Mouse (Mus musculus) spleen, adult 2 months (tissue): ENCODE results near the gene Mpo. TPM values are rescaled to one million over a fixed set of nuclear protein-coding genes. Genes with fewer than 3 reads are reported as not detected.
A peak's percentile ranks its signal among the peaks of the same experiment; 100 is the strongest.

Experiments used
- DNase-seq, 2 experiments: peaks; one replicate each; pipeline versions ENCODE4 v3.0.0 to v3.0.0-alpha.2; 2012 to 2021; ENCODE audit warnings: low spot score in 2 of 2, low read depth in 1 of 2
- H3K27ac ChIP-seq: fragments of 200-500 bp; 2 replicates; pipeline ENCODE4 v1.5.1; 2012; ENCODE audit warnings: low read length, inconsistent platforms; ENCODE audit not compliant: insufficient read depth
- H3K27me3 ChIP-seq: fragments of 200-500 bp; 2 replicates; pipeline ENCODE4 v1.6.1; 2012; ENCODE audit warnings: mild to moderate bottlenecking, moderate library complexity, low read length, inconsistent platforms; ENCODE audit not compliant: control insufficient read depth, insufficient read depth
- H3K36me3 ChIP-seq: fragments of 200-500 bp; 2 replicates; pipeline ENCODE4 v1.6.1; 2012; ENCODE audit warnings: mild to moderate bottlenecking, low read length, inconsistent platforms; ENCODE audit not compliant: control insufficient read depth, insufficient read depth
- H3K4me1 ChIP-seq: fragments of 200-500 bp; 2 replicates; pipeline ENCODE4 v1.6.1; 2011; ENCODE audit warnings: inconsistent platforms; ENCODE audit not compliant: control insufficient read depth, insufficient read depth, insufficient read length
- H3K4me3 ChIP-seq: fragments of 200-500 bp; 2 replicates; pipeline ENCODE4 v1.5.1; 2011; ENCODE audit warnings: mild to moderate bottlenecking, inconsistent platforms; ENCODE audit not compliant: insufficient read depth, insufficient read length; ENCODE audit errors: extremely low read depth
- CTCF ChIP-seq: fragments of 200-500 bp; IDR thresholded peaks from 2 replicates; pipeline ENCODE4 v1.5.1; 2011; ENCODE audit warnings: mild to moderate bottlenecking, inconsistent platforms; ENCODE audit not compliant: insufficient read depth, insufficient read length, insufficient replicate concordance; ENCODE audit errors: extremely low read depth
- POLR2A ChIP-seq: fragments of 200-500 bp; IDR thresholded peaks from 2 replicates; pipeline ENCODE4 v1.6.1; 2011; ENCODE audit warnings: low read depth, low read length, inconsistent platforms
- WGBS: fragments of 180-500 bp; shearing (Covaris S2); methylation state at CpG from one replicate; pipeline ENCODE4 v1.1.7; 2018; 5-methylcytosine and 5-hydroxymethylcytosine counted together
- polyA plus RNA-seq: library from polyadenylated mRNA; depleted of rRNA; stranded (reverse); fragments of >200 nt; gene quantifications from 2 replicates; pipeline ENCODE4 v1.2.3, GENCODE M21; 2012

Mpo gene
- polyA plus RNA-seq, 1 experiment, result 21.9 TPM

DNA sequence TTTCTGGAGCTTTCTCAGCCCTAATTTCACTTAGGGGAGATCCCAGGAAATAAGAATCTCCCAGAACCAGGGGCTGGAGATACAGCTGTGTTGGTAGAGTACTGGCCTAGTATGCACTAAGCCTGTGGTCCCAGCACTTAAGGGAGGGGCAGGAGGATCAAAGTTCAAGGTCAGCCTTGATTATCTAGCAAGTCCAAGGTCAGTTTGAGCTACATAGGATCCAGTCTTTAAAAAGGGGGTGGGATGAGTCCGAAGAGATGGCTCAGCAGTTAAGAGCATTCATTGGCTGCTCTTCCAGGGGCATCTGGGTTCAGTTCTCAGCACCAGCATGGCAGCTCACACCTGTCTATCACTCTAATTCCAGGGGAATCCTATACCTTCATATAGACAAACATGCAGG is 41.1 kb upstream of the Mpo start:
- peak overlapping the region; percentile 98 for H3K27ac ChIP-seq
- WGBS, result 36% methylated on average over 1 of the region's 1 CpGs
- H3K27me3 ChIP-seq, result no peaks in the 10 kb centered on the region
- peaks cover 12% of the 10 kb centered on the region for H3K36me3 ChIP-seq
- TF ChIP-seq POLR2A (no peak), CTCF (no peak)
- H3K4me3 ChIP-seq, result peak overlapping the region; percentile 60; the same call in 1 of the 2 replicates
- H3K4me1 ChIP-seq, result peaks cover 31% of the 10 kb centered on the region; the same call in 1 of the 2 replicates
- DNase-seq, result no peak

GRCm38 (mm10) chr11:87753255-87753654 is 40.1 kb upstream of the Mpo start:
- H3K4me1 ChIP-seq, result peaks cover 23% of the 10 kb centered on the region; the same call in 1 of the 2 replicates
- H3K27ac ChIP-seq, result peak overlapping the region; percentile 98
- H3K4me3 ChIP-seq, result peak overlapping the region; percentile 70; the same call in 1 of the 2 replicates
- no peak for DNase-seq
- no peaks in the 10 kb centered on the region for H3K27me3 ChIP-seq
- H3K36me3 ChIP-seq, result peaks cover 18% of the 10 kb centered on the region
- WGBS, result 18% methylated on average over 8 of the region's 8 CpGs
- TF ChIP-seq CTCF (no peak), POLR2A (no peak)

DNA sequence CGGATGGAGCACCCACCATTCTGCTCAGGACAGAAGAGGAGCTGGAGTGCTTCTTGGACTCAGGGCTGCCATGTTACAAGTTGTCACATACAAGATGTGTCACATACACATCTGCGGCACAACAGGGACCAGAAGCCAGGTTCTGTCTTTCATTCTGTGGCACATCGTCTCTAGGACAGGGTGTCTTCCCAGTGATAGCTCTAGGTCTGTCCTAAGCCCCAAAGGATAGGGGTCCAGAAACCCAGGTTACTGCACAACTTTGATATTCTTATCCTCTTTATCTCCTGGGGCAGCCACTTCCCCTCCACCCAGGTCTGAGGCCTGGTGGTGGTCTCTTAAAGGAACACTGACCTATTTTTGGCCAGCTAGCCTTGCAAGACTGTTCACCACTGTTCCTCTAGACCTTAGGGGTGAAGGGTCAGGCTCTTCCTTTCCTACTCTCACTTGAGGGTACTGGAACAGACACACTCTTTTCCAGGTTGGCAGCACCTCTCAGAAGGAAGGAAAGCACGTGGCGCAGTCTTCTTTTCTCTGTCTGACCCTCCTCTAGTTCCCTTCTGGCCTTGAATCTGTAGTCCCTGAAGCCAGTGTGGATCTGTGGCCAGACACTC is 39.4 kb upstream of the Mpo start:
- Histone ChIP-seq H3K27me3 (no peaks in the 10 kb centered on the region), H3K4me1 (peaks cover 22% of the 10 kb centered on the region; the same call in 1 of the 2 replicates), H3K27ac (peak overlapping the region; percentile 98), H3K4me3 (peak overlapping the region; percentile 70), H3K36me3 (peaks cover 18% of the 10 kb centered on the region)
- TF ChIP-seq CTCF (no peak), POLR2A (no peak)
- WGBS, result 13% methylated on average over 5 of the region's 5 CpGs
- no peak for DNase-seq

DNA sequence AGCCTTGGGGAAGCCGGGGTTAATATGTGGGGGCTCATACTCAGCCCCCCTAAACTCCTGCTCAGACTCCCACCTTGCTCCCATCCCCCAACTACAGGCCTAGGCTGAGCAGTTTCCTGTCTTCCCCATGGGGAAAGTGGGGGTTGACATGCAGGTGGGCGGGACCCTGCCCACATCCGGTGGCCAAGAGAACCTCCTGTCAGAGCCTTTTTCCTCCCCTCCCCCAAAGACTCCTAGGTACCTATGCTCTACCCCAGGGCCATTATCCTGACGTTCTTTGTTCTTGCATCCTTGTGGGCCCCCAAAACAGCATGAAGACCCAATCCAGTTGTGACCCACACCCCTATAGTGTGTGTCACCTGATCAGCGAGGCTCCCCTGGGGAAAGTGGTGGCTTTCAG is 38.8 kb upstream of the Mpo start:
- H3K4me3 ChIP-seq, result peak overlapping the region; percentile 70
- H3K4me1 ChIP-seq, result peaks cover 22% of the 10 kb centered on the region; the same call in 1 of the 2 replicates
- 7% methylated on average over 5 of the region's 5 CpGs for WGBS

DNA sequence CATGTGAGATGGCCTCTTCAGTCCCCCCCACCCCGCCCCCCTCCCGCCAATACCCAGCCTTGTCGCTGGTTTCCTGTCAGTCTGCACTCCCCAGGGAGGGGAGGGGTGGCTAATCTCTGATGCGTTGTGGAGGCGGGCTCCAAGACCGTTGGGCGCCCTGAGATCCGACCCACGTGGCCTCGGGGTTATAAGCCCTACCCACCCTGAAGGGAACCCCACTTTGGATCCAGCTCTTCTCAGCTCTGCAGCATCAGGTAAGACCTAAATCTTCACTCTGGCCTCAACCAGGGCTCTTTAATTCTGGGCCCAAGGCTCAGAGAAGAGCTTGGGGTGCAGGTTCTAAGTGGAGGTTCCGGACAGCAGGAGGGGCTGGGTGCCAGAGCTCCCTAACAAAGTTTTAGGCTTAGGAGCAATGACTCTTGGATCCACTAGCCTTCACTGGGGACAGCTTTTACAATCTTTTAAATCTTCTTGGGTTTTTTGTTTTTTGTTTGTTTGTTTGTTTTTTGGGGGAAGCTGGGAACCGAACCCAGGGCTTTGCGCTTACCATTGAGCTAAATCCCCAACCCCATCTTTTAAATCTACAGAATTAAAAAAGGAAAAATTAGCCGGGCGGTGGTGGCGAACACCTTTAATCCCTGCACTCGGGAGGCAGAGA is 37.9 kb upstream of the Mpo start:
- Histone ChIP-seq H3K36me3 (peaks cover 18% of the 10 kb centered on the region), H3K27me3 (no peaks in the 10 kb centered on the region), H3K4me1 (peaks cover 21% of the 10 kb centered on the region; the same call in 1 of the 2 replicates), H3K4me3 (peak overlapping the region; percentile 85), H3K27ac (peak overlapping the region; percentile 98)
- TF ChIP-seq POLR2A (peak; percentile 99), CTCF (no peak)
- peak; percentile 98 to 99 for DNase-seq
- 3% methylated on average over 17 of the region's 17 CpGs for WGBS

More for the DNA sequence above, 38.8 kb upstream of the Mpo start:
- peak; percentile 87 to 91 for DNase-seq
- no peak for TF ChIP-seq CTCF
- H3K36me3 ChIP-seq, result peaks cover 18% of the 10 kb centered on the region
- no peaks in the 10 kb centered on the region for H3K27me3 ChIP-seq
- H3K27ac ChIP-seq, result peak overlapping the region; percentile 98

DNA sequence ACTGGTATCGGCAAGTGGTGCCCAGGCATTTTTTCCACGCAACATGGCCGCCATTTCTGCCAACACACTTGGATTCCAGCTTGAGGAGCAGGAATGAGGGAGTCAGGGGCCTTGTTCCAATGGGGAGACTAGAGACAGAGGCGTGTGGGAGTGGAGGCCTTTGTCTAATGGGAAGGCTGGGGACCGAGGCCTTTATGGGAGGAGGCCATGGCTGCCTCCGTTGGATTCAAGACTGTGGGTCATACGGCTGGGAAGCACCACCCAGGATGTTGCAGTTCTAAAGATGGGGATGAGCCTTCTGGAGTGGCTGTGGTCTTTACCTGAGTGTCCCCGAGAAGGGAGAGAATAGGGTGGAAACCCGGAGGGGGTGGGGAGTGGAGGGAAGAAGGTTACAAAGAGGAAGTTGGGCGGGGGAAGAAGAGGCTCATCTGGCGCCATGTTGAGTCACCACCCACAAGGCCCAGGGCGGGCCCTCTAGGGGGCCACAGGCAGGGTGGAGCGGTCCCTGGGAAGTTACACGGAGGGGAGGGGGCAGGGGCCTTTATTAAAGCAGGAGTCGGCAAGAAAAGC is 37.0 kb upstream of the Mpo start:
- H3K27ac ChIP-seq, result peak overlapping the region; percentile 98
- DNase-seq, result peak; percentile 64 to 83
- peak overlapping the region; percentile 85 for H3K4me3 ChIP-seq
- H3K36me3 ChIP-seq, result peaks cover 18% of the 10 kb centered on the region
- no peaks in the 10 kb centered on the region for H3K27me3 ChIP-seq
- no peak for TF ChIP-seq CTCF
- TF ChIP-seq POLR2A, result peak; percentile 5
- WGBS, result 4% methylated on average over 15 of the region's 15 CpGs
- H3K4me1 ChIP-seq, result peaks cover 18% of the 10 kb centered on the region; the same call in 1 of the 2 replicates
